Mouse (Mus musculus) liver, embryonic 11.5 days (tissue): ENCODE results near the gene Samd4. TPM values are rescaled to one million over a fixed set of nuclear protein-coding genes. Genes with fewer than 3 reads are reported as not detected.

Experiments
- ATAC-seq: fragments of 200-750 bp; cut with Nextera tagmentation; replicated peaks from 2 replicates; pipeline ENCODE4 v1.8.0; 2017; ENCODE audit warnings: moderate number of reproducible peaks, mild to moderate bottlenecking, moderate TSS enrichment, moderate library complexity; ENCODE audit not compliant: low FRiP score
- DNase-seq: peaks from one replicate; pipeline ENCODE4 v3.0.0-alpha.2; 2017; ENCODE audit warnings: low spot score
- H3K27ac ChIP-seq: fragments of 300-500 bp; sonication (generic); 2 replicates; pipeline ENCODE4 v1.5.1; 2014; ENCODE audit warnings: mild to moderate bottlenecking, low read depth, low read length, control low read depth
- H3K27me3 ChIP-seq: fragments of 300-500 bp; sonication (generic); replicated peaks from 2 replicates; pipeline ENCODE4 v1.6.1; 2014; ENCODE audit warnings: low read length, mixed read lengths; ENCODE audit not compliant: control insufficient read depth, insufficient read depth
- H3K36me3 ChIP-seq: fragments of 300-500 bp; sonication (generic); 2 replicates; pipeline ENCODE4 v1.6.1; 2014; ENCODE audit warnings: mild to moderate bottlenecking, low read length, moderate library complexity, mixed read lengths; ENCODE audit not compliant: control insufficient read depth, insufficient read depth
- H3K4me1 ChIP-seq: fragments of 300-500 bp; sonication (generic); replicated peaks from 2 replicates; pipeline ENCODE4 v1.6.1; 2014; ENCODE audit warnings: low read length, mixed read lengths; ENCODE audit not compliant: control insufficient read depth, insufficient read depth
- H3K4me2 ChIP-seq: fragments of 300-500 bp; sonication (generic); 2 replicates; pipeline ENCODE4 v1.6.1; 2014; ENCODE audit warnings: mild to moderate bottlenecking, control low read depth, moderate library complexity
- H3K4me3 ChIP-seq: fragments of 300-500 bp; sonication (generic); 2 replicates; pipeline ENCODE4 v1.5.1; 2014; ENCODE audit warnings: low read depth, low read length, control low read depth
- H3K9ac ChIP-seq: fragments of 300-500 bp; sonication (generic); 2 replicates; pipeline ENCODE4 v1.6.1; 2014; ENCODE audit warnings: low read depth, low read length, control low read depth
- H3K9me3 ChIP-seq: fragments of 300-500 bp; sonication (generic); 2 replicates; pipeline ENCODE4 v1.6.1; 2016; ENCODE audit warnings: low read length, inconsistent platforms, mixed read lengths; ENCODE audit not compliant: control insufficient read depth
- WGBS: fragments of 180-500 bp; shearing (Covaris S2); extraction: QIAGEN DNeasy Blood & Tissue Kit; methylation state at CpG from one replicate; pipeline ENCODE4 v1.1.7; 2014; 5-methylcytosine and 5-hydroxymethylcytosine counted together
- polyA plus RNA-seq: library from polyadenylated mRNA; unstranded; fragments of >200 nt; fragmentation: Nextera tagmentation; extraction: Ambion mirVana; gene quantifications from 2 replicates; pipeline ENCODE4 v1.2.1, GENCODE M21; 2014

Samd4 gene
- polyA plus RNA-seq, 1 experiment from 2014 or later = 1.1 TPM

DNA sequence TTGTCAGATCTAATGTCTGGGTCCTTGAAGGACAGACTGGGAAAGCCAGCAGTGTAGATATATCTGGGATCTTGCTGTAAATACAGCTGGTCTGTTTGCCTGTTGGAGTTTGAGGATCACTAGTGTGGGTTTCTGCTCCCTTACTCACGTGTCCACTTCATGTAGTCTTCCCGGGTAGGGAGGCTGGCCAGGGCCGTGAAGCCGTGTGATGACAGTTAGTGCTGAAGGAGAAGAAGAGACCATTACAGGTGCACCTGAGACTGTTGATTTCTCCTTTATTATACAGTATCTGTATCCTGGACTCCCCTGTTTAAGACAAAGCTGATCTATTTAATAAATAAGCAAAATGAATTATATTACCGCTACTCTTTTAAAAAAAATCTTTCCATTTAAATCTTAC is 34.5 kb downstream of the Samd4 start:
- WGBS = 92% methylated on average over 5 of the region's 5 CpGs
- no peak for ATAC-seq
- Histone ChIP-seq H3K4me2 (no peak overlapping the region), H3K4me1 (no peaks in the 10 kb centered on the region), H3K9ac (no peak overlapping the region), H3K9me3 (no peaks in the 10 kb centered on the region), H3K27me3 (no peaks in the 10 kb centered on the region), H3K36me3 (no peaks in the 10 kb centered on the region), H3K4me3 (no peak overlapping the region), H3K27ac (no peak overlapping the region)
- no peak for DNase-seq

- no peak overlapping the region for H3K4me3 ChIP-seq
- H3K27ac ChIP-seq = no peak overlapping the region
- no peaks in the 10 kb centered on the region for H3K9me3 ChIP-seq
- ATAC-seq = no peak
- H3K4me2 ChIP-seq = no peak overlapping the region
- no peaks in the 10 kb centered on the region for H3K27me3 ChIP-seq
- no peaks in the 10 kb centered on the region for H3K4me1 ChIP-seq
- DNase-seq = no peak
- WGBS = 87% methylated on average over 3 of the region's 3 CpGs
- no peak overlapping the region for H3K9ac ChIP-seq
- no peaks in the 10 kb centered on the region for H3K36me3 ChIP-seq
Observed at GRCm38 (mm10) chr14:46917581-46917980, 34.9 kb downstream of the Samd4 start.

GRCm38 (mm10) chr14:46920496-46920895 is 37.8 kb downstream of the Samd4 start:
- no peak overlapping the region for H3K4me2 ChIP-seq
- no peaks in the 10 kb centered on the region for H3K36me3 ChIP-seq
- 76% methylated on average over 5 of the region's 5 CpGs for WGBS
- H3K4me1 ChIP-seq = no peaks in the 10 kb centered on the region
- no peaks in the 10 kb centered on the region for H3K9me3 ChIP-seq
- H3K27me3 ChIP-seq = no peaks in the 10 kb centered on the region
- no peak overlapping the region for H3K27ac ChIP-seq
- no peak overlapping the region for H3K4me3 ChIP-seq
- ATAC-seq = no peak
- DNase-seq = no peak
- no peak overlapping the region for H3K9ac ChIP-seq

DNA sequence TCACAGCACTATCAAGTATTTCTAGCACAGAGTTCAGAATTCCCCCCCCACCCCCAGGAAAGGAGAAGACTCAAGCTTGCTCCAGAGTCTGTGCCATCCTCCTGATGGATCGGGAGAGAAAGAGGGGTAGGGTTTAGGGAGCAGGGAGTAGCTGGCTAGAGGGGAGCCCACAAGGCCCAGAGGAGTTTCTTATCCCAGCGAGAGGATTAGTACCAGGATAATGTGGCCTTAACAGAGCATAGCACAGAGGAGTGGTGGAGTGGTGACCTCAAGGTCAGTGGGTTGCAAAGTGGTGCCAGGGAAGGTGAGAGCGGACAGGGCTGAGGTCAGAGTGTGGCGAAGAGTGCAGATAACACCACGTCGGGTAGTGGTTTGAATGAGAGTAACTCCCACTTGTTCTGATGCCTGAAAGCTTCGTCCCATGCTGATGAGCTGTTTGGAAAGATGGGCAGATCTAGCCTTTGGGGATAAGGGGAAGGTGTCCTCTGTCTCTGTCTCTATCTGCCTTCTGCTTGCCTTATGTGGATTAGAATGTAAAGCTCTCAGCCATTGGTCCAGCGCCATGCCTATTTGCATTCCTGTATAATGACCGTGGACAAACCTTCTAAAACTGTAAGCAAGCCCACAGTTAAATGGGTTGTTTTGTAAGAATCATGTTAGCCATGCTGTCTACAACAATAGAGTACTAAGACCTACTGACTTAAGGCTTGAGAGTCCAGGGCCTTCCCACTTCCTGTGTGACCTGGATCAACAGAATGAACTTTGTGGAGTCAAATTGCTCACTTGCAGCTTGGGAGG is 38.7 kb downstream of the Samd4 start:
- 56% methylated on average over 9 of the region's 9 CpGs for WGBS
- no peak overlapping the region for H3K4me3 ChIP-seq
- no peak overlapping the region for H3K9ac ChIP-seq
- no peaks in the 10 kb centered on the region for H3K9me3 ChIP-seq
- no peaks in the 10 kb centered on the region for H3K4me1 ChIP-seq
- no peaks in the 10 kb centered on the region for H3K36me3 ChIP-seq
- ATAC-seq (no peak), DNase-seq (no peak)
- no peak overlapping the region for H3K4me2 ChIP-seq
- H3K27me3 ChIP-seq = no peaks in the 10 kb centered on the region
- H3K27ac ChIP-seq = no peak overlapping the region

- 74% methylated on average over 10 of the region's 10 CpGs for WGBS
- no peaks in the 10 kb centered on the region for H3K36me3 ChIP-seq
- H3K27ac ChIP-seq = no peak overlapping the region
- no peak overlapping the region for H3K9ac ChIP-seq
- DNase-seq (no peak), ATAC-seq (no peak)
- no peaks in the 10 kb centered on the region for H3K9me3 ChIP-seq
- H3K27me3 ChIP-seq = no peaks in the 10 kb centered on the region
- no peak overlapping the region for H3K4me3 ChIP-seq
- no peaks in the 10 kb centered on the region for H3K4me1 ChIP-seq
- H3K4me2 ChIP-seq = no peak overlapping the region
Observed at GRCm38 (mm10) chr14:46923931-46924330, 41.3 kb downstream of the Samd4 start.

- Histone ChIP-seq H3K4me3 (no peak overlapping the region), H3K9me3 (no peaks in the 10 kb centered on the region), H3K27me3 (no peaks in the 10 kb centered on the region), H3K9ac (no peak overlapping the region), H3K36me3 (no peaks in the 10 kb centered on the region), H3K27ac (no peak overlapping the region), H3K4me2 (no peak overlapping the region), H3K4me1 (no peaks in the 10 kb centered on the region)
- WGBS = 80% methylated on average over 5 of the region's 5 CpGs
- DNase-seq = no peak
- ATAC-seq = no peak
Observed at GRCm38 (mm10) chr14:46924422-46924821, 41.8 kb downstream of the Samd4 start.

DNA sequence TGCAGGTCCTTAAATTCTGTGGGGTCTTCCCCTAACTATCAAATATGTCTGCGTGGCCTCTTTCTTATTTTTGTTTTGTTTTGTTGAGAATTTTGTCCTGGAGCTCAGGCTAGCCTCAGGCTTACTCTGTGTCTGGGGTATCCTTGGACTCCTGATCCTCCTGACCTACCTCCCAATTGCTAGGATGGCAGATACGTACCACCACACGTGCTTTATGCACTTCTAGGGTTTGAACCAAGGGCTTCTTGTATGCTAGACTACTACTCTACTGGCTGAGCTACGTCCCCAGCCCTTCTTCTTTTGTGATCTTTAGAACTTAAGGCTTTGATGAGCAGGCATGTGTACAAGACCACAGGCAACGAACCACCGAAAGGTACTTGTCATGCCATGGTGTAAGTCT is 45.9 kb downstream of the Samd4 start:
- H3K4me2 ChIP-seq = no peak overlapping the region
- DNase-seq (no peak), ATAC-seq (no peak)
- H3K27me3 ChIP-seq = no peaks in the 10 kb centered on the region
- no peaks in the 10 kb centered on the region for H3K4me1 ChIP-seq
- WGBS = 86% methylated on average over 6 of the region's 6 CpGs
- H3K27ac ChIP-seq = no peak overlapping the region
- no peaks in the 10 kb centered on the region for H3K9me3 ChIP-seq
- no peak overlapping the region for H3K4me3 ChIP-seq
- H3K36me3 ChIP-seq = no peaks in the 10 kb centered on the region
- H3K9ac ChIP-seq = no peak overlapping the region

GRCm38 (mm10) chr14:46932121-46932520 is 49.5 kb downstream of the Samd4 start:
- H3K27ac ChIP-seq = no peak overlapping the region
- ATAC-seq = no peak

GRCm38 (mm10) chr14:46932708-46933107 is 50.1 kb downstream of the Samd4 start:
- WGBS = 41% methylated on average over 6 of the region's 6 CpGs
- ATAC-seq = no peak

More at GRCm38 (mm10) chr14:46932121-46932520, 49.5 kb downstream of the Samd4 start:
- no peak overlapping the region for H3K4me2 ChIP-seq
- DNase-seq = no peak
- H3K27me3 ChIP-seq = no peaks in the 10 kb centered on the region
- H3K9ac ChIP-seq = no peak overlapping the region
- H3K9me3 ChIP-seq = no peaks in the 10 kb centered on the region
- H3K36me3 ChIP-seq = no peaks in the 10 kb centered on the region
- no peak overlapping the region for H3K4me3 ChIP-seq
- H3K4me1 ChIP-seq = no peaks in the 10 kb centered on the region
- WGBS = 78% methylated on average over 13 of the region's 13 CpGs

More at GRCm38 (mm10) chr14:46932708-46933107, 50.1 kb downstream of the Samd4 start:
- Histone ChIP-seq H3K4me3 (no peak overlapping the region), H3K27ac (no peak overlapping the region), H3K9me3 (no peaks in the 10 kb centered on the region), H3K4me2 (no peak overlapping the region), H3K4me1 (no peaks in the 10 kb centered on the region), H3K36me3 (no peaks in the 10 kb centered on the region), H3K27me3 (no peaks in the 10 kb centered on the region), H3K9ac (no peak overlapping the region)
- no peak for DNase-seq
